Mouse (Mus musculus) embryonic fibroblast, embryonic 13.5 days (primary cell): Measurements from ENCODE around the gene Slc47a1. TPM values are rescaled to one million over a fixed set of nuclear protein-coding genes. Genes with fewer than 3 reads are reported as not detected.
"Not testable (repeated sequence)": the region's sequence is repeated elsewhere in the genome, so short reads cannot be mapped to it uniquely, and the experiment has no call there.

ENCODE experiments used
- H3K27ac ChIP-seq: 2 replicates; pipeline ENCODE4 v1.5.1; 2012; ENCODE audit warnings: low read length, control low read depth, inconsistent platforms; ENCODE audit not compliant: insufficient read depth
- H3K4me1 ChIP-seq: 2 replicates; pipeline ENCODE4 v1.6.1; 2011; ENCODE audit warnings: low read length; ENCODE audit not compliant: control insufficient read depth, insufficient read depth
- H3K4me3 ChIP-seq: 2 replicates; pipeline ENCODE4 v1.5.1; 2011; ENCODE audit warnings: mild to moderate bottlenecking, control low read depth, low read length; ENCODE audit not compliant: insufficient read depth
- CTCF ChIP-seq: IDR thresholded peaks from 2 replicates; pipeline ENCODE4 v1.5.1; 2011; ENCODE audit warnings: mild to moderate bottlenecking, control low read depth, low read length, moderate library complexity, borderline replicate concordance; ENCODE audit not compliant: insufficient read depth
- POLR2A ChIP-seq: IDR thresholded peaks from 2 replicates; pipeline ENCODE4 v1.6.1; 2011; ENCODE audit warnings: low read depth, mild to moderate bottlenecking, control low read depth, low read length, moderate library complexity
- polyA plus RNA-seq: library from polyadenylated mRNA; stranded (reverse); fragments of >200 nt; gene quantifications from 2 replicates; pipeline ENCODE4 v1.2.4, GENCODE M21; 2011; ENCODE audit warnings: low read depth; ENCODE audit not compliant: missing spikeins, insufficient read length

The Slc47a1 gene
- polyA plus RNA-seq, 1 experiment, result not detected

DNA sequence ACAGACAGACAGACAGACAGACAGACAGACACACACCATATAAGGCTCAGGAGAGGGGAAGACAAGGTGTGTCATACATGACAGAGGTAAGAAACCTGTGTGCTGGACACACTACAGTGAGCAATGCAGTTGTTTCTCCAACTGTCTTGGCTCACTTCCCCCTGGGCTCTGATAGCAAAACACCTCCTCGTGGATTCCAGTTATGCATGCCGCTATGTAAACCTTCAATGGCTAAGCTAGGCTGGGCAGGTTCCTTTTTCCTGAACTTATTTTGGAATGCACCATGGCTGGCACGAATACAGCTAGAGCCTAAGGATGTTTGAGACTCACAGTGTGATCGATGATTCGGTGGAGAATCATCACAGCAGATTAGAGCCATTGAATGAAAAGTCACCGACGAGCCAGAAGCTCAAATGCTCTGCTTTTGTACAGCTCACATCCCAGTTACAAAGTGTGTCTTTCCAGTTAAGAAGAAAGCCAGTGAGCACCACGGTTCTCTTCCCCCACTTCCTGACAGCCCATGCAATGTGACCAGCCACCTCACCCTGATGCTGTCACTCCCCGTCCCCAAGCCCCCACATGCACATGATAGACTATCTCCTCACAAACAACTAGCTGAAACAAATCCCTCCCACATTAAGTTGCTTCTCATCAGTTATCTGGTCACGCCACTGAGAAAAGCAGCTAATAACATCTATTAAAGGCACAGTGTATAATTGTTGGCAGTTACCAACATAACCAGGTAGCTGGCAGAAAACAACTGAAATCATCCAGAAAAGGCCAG lies 57.0 kb downstream of the Slc47a1 start:
- Histone ChIP-seq H3K4me3 (no peak overlapping the region), H3K27ac (no peak overlapping the region), H3K4me1 (0 out of 2 replicates have a peak, but pooled peaks cover 6% of the 10 kb centered on the region)
- TF ChIP-seq CTCF, result no peak
- TF ChIP-seq POLR2A, result no peak

GRCm38 (mm10) chr11:61319923-61320567 lies 58.1 kb downstream of the Slc47a1 start:
- no peak overlapping the region for H3K4me3 ChIP-seq
- TF ChIP-seq CTCF (no peak), POLR2A (no peak)

GRCm38 (mm10) chr11:61319233-61319922 lies 58.8 kb downstream of the Slc47a1 start:
- H3K27ac ChIP-seq, result no peak overlapping the region
- 0 out of 2 replicates have a peak, but pooled peaks cover 6% of the 10 kb centered on the region for H3K4me1 ChIP-seq
- no peak overlapping the region for H3K4me3 ChIP-seq
- TF ChIP-seq POLR2A (no peak), CTCF (no peak)

More at GRCm38 (mm10) chr11:61319923-61320567, 58.1 kb downstream of the Slc47a1 start:
- Histone ChIP-seq H3K27ac (no peak overlapping the region), H3K4me1 (0 out of 2 replicates have a peak, but pooled peaks cover 6% of the 10 kb centered on the region)

DNA sequence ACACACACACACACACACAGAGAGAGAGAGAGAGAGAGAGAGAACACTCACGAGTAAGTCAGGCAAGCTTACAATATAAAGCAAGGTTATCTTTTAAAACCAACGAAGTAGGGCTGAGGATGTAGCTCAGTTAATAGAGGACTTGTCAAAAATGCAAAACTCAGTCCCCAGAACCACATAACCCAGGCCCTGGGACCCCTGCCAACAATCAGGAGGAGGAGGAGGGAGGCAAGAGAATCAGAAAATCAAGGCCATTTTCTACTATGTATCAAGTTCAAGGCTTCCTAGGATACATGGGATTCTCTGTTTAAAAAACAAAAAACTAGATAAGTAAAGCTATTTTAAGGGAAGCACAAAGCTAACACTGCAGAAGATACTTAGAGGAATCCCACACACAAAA lies 61.3 kb downstream of the Slc47a1 start:
- Histone ChIP-seq H3K27ac (no peak overlapping the region), H3K4me3 (no peak overlapping the region), H3K4me1 (0 out of 2 replicates have a peak, but pooled peaks cover 6% of the 10 kb centered on the region)
- TF ChIP-seq CTCF (no peak), POLR2A (no peak)

DNA sequence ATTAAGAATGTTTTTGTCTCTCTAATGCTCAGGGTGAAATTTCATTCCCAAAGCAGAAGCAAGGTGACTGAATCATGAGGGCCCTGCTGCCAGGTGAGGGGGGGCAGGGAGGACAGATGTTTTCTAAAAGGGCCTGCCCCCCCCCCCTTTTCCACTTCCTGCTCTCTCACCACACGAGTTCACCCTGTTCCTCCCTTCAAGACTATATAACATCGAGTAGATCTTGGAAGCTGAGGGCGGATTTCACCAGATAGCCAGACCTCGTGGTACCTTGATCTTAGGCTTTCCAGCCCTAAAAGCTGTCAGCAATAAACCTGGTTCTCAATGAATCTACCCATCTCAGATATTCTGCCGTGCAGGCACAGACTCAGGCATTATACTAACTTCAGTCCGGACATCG lies 67.8 kb downstream of the Slc47a1 start:
- Histone ChIP-seq H3K27ac (no peak overlapping the region), H3K4me1 (no peaks in the 10 kb centered on the region), H3K4me3 (no peak overlapping the region)
- no peak for TF ChIP-seq POLR2A
- TF ChIP-seq CTCF, result no peak

GRCm38 (mm10) chr11:61309831-61310230 lies 68.3 kb downstream of the Slc47a1 start:
- H3K27ac ChIP-seq, result no peak overlapping the region
- no peak overlapping the region for H3K4me3 ChIP-seq
- H3K4me1 ChIP-seq, result no peaks in the 10 kb centered on the region
- TF ChIP-seq CTCF (no peak), POLR2A (no peak)

DNA sequence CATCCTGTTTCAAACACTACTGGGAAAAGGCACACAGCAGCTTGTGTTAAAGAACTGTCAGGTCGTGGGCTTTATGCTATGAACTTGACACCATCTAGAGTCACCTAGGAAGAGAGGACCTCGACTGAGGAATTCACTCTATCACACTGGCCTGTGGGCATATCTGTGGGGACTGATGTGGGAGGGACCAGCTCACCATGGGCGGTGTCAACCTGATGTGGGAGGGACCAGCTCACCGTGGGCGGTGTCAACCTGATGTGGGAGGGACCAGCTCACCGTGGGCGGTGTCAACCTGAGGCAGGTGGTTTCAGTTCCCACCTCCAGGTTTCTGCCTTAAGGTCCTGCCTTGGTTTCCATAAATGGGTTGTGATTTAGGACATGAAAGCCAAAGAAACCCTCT lies 70.3 kb downstream of the Slc47a1 start:
- TF ChIP-seq CTCF (no peak), POLR2A (no peak)
- Histone ChIP-seq H3K4me1 (no peaks in the 10 kb centered on the region), H3K27ac (no peak overlapping the region), H3K4me3 (no peak overlapping the region)

GRCm38 (mm10) chr11:61305377-61305776 lies 72.8 kb downstream of the Slc47a1 start:
- Histone ChIP-seq H3K4me3 (no peak overlapping the region), H3K27ac (no peak overlapping the region), H3K4me1 (no peaks in the 10 kb centered on the region)
- TF ChIP-seq POLR2A, result no peak
- no peak for TF ChIP-seq CTCF

- H3K27ac ChIP-seq, H3K4me1 ChIP-seq, H3K4me3 ChIP-seq: not testable (repeated sequence)
Measured at GRCm38 (mm10) chr11:61304535-61304934, 73.6 kb downstream of the Slc47a1 start.
